Mouse (Mus musculus): ENCODE measurements at regions not wholly inside any gene's neighbourhood (a gene's known extent, or its start where the extent isn't known, plus 50 kb on each side); places are given as distances from the start of the nearest gene placed in this dataset.

- no peak for DNase-seq (ENCODE audit: low spot score)
Observed at GRCm38 (mm10) chr14:31891500-31892185, 61.2 kb upstream of the Ankrd28 start.

GRCm38 (mm10) chr14:31892186-31892510 lies 61.7 kb upstream of the Ankrd28 start:
- no peak for DNase-seq (ENCODE audit: low spot score)

DNA sequence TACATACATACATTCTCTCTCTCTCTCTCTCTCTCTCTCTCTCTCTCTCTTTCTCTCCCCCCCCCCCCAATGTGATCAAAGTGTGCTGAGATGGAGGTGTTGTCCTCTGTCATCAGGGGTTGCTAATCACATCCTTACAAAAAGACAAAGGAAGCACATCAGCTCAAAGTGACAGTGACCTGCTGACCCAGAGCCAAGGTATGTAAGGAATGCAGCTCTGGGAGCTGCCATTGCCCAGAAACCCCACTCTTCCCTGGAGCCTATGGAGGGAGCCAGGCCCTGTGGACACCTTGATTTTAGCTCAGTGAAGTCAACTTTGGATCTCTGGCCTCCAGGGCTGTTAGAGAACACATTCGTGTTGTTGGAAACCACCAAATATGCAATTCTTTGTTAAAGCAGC lies 66.0 kb upstream of the Ankrd28 start:
- no peak for DNase-seq (ENCODE audit: low spot score)

DNA sequence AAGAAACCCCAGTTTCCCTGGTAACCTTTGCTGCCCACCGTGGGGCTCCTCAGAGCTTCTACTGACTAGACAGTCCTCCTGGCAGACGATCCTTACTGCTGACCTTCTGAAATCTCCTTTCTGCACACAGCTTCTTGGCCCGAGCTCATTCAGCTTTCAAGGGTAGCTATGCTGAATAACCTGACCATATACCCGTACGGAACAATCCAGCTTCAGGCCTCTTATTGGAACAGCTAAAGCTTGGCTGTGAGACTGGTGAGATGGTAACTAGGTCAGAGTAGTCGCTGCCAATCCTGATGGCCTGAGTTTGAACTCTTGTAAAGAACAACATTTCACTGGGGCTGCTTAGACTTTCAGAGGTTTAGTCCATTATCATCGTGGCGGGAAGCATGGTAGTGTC lies 69.1 kb upstream of the Ankrd28 start:
- no peak for DNase-seq (ENCODE audit: low spot score)

- DNase-seq (ENCODE audit: low spot score) = no peak
Observed at GRCm38 (mm10) chr14:31899906-31900305, 69.5 kb upstream of the Ankrd28 start.

- no peak for DNase-seq (ENCODE audit: low spot score)
Observed at GRCm38 (mm10) chr14:31901901-31902300, 71.5 kb upstream of the Ankrd28 start.

GRCm38 (mm10) chr14:31903664-31904063 lies 73.2 kb upstream of the Ankrd28 start:
- no peak for DNase-seq (ENCODE audit: low spot score)

GRCm38 (mm10) chr14:31908591-31908990 lies 78.1 kb upstream of the Ankrd28 start:
- DNase-seq (ENCODE audit: low spot score) = no peak

- no peak for DNase-seq (ENCODE audit: low spot score)
Observed at GRCm38 (mm10) chr14:31909291-31909690, 78.8 kb upstream of the Ankrd28 start.

DNA sequence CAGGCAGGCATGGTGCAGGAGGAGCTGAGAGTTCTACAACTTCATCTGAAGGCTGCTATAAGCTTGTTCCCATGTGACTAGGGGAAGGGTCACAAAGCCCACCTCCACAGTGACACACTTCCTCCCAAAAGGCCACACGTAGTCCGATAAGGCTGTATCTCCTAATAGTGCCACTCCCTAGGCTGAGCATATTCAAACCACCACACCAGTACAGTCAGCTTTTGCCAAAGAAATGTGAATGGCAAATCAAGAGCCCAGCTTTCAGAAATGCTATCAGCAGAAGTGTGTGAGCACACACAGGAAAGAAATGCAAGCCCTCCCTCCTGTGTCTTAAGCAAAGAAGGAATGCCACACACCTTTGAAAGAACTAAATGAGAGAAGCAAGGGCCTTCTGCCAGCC lies 80.4 kb upstream of the Ankrd28 start:
- no peak for DNase-seq (ENCODE audit: low spot score)

DNA sequence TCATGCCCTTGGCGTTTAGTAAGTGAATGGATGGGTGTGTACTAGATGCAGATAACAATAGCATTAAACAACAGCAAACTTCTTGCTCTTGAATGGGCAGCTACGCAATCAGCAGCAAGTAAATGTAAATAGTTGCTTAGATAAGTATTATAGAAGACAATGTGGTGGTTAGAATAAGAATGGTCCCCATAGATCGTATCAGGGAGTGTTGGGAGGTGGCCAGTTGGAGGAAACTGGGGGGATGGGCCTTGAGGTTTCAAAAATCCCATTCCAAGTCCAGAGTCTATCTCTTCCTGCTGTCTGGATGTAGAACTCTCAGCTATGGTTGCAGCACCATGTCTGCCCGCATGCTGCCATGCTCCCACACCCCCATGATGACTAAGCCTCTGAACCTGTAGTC lies 88.0 kb upstream of the Ankrd28 start:
- DNase-seq (ENCODE audit: low spot score) = no peak

GRCm38 (mm10) chr14:31918921-31919320 lies 88.5 kb upstream of the Ankrd28 start:
- DNase-seq (ENCODE audit: low spot score) = no peak

GRCm38 (mm10) chr14:31929161-31929707 lies 98.8 kb upstream of the Ankrd28 start:
- no peak for DNase-seq (ENCODE audit: low spot score)

GRCm38 (mm10) chr14:31930367-31930766 lies 98.4 kb upstream of the Galnt15 start:
- DNase-seq (ENCODE audit: low spot score) = peak; percentile 14

DNA sequence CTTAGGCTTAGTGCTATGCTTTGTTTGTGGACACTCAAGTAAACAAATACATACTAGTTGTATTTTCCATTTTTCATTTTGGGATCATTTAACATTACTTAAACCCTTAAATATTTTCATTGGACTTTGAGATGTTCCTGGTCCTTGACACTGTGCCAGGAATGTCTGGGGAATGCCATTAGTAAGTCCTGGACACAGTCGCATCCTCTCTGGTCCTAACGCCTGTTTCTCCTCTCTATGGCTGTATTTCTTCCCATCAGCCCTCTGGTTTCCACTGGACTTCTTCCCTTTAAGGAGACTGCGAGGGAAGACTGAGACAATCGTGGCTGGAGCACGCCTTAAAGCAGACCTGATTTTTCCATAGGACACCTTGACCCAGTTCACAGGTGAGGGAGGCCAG lies 96.8 kb upstream of the Galnt15 start:
- DNase-seq (ENCODE audit: low spot score) = no peak

GRCm38 (mm10) chr14:31933441-31933840 lies 95.3 kb upstream of the Galnt15 start:
- DNase-seq (ENCODE audit: low spot score) = no peak

- no peak for DNase-seq (ENCODE audit: low spot score)
Observed at GRCm38 (mm10) chr14:31933841-31934271, 94.9 kb upstream of the Galnt15 start.

DNA sequence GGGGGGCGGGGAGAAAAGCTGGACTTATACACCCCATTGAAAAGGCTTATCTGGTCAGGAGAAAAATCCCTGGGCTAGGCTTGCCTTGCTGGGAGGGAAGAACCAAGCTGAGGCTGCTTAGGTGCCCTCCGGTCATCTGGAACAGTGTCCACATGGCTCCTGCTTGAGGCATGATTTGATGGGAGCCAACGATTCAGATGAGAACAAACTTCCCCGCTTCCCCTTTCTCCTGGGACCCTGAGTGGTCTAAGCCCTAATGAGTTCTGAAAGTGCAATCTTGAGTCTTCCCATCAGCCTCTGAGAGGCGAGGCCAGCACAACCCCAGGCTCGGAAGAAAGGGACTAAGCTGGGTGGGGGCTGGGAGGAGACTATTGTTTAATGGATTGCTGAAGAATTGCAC lies 94.5 kb upstream of the Galnt15 start:
- DNase-seq (ENCODE audit: low spot score) = no peak

GRCm38 (mm10) chr14:31934771-31935170 lies 94.0 kb upstream of the Galnt15 start:
- DNase-seq (ENCODE audit: low spot score) = no peak

GRCm38 (mm10) chr14:31935411-31935810 lies 93.4 kb upstream of the Galnt15 start:
- no peak for DNase-seq (ENCODE audit: low spot score)

GRCm38 (mm10) chr14:31936581-31936980 lies 92.2 kb upstream of the Galnt15 start:
- no peak for DNase-seq (ENCODE audit: low spot score)

- no peak for DNase-seq (ENCODE audit: low spot score)
Observed at GRCm38 (mm10) chr14:31940900-31941299, 87.9 kb upstream of the Galnt15 start.

DNA sequence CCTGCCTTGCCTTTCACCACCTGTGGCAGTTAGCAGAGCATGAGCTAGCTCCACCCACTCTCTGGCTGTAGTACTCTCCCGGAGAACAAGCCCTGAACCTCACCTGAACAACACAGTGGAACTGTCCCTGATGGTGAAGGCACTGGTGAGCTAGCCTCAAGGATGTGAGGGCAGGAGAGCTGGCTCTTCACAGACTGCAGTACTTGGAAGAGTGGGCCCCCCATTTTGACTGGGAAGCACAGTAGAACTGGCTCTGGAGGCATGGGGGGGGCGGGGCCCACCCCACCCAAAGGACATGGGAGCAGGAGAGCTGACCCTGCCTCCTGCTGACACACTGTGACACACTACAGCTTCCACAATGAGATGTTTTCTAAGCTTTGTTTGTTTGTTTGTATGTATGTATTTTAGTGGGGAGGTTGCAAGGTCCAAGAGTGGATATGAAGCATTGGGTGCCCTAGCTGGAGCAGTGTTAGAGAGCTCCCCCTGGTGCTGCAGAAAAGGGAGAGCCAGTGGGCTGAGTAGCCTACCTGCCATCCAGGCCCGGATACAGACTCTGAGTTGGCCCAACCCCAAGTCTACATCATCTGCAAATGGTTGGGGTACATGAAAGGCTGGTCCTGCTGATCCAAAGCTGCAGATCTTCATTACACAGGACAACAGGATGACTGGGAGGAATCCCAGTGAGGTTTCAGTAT lies 86.4 kb upstream of the Galnt15 start:
- DNase-seq (ENCODE audit: low spot score) = no peak

GRCm38 (mm10) chr14:31944682-31945081 lies 84.1 kb upstream of the Galnt15 start:
- no peak for DNase-seq (ENCODE audit: low spot score)
